Mouse (Mus musculus) CH12.LX (cell line): ENCODE measurements around the gene 9130409I23Rik.

ENCODE experiments used
- CHD2 ChIP-seq: IDR thresholded peaks from 2 replicates; pipeline ENCODE4 v1.6.1; 2011; ENCODE audit warnings: low read length, improper control_type of control experiment
- CTCF ChIP-seq, 2 experiments: IDR thresholded peaks in 1 of 2; conservative IDR thresholded peaks in 1 of 2; 2 replicates each; pipeline ENCODE4 v1.5.1; 2011 to 2012; ENCODE audit warnings: low read depth in 2 of 2, low read length in 2 of 2, improper control_type of control experiment in 1 of 2, inconsistent platforms in 1 of 2, mild to moderate bottlenecking in 1 of 2, moderate library complexity in 1 of 2
- GABPA ChIP-seq: IDR thresholded peaks from 2 replicates; pipeline ENCODE4 v1.6.1; 2012; ENCODE audit warnings: low read depth, low read length, improper control_type of control experiment, inconsistent platforms; ENCODE audit not compliant: insufficient replicate concordance
- MAFK ChIP-seq: IDR thresholded peaks from 2 replicates; pipeline ENCODE4 v1.6.1; 2011; ENCODE audit warnings: low read length, improper control_type of control experiment; ENCODE audit not compliant: insufficient replicate concordance
- MEF2A ChIP-seq: IDR thresholded peaks from 2 replicates; pipeline ENCODE4 v1.6.1; 2014; ENCODE audit warnings: low read depth, mild to moderate bottlenecking, inconsistent platforms, low read length, improper control_type of control experiment, borderline replicate concordance
- MXI1 ChIP-seq: IDR thresholded peaks from 2 replicates; pipeline ENCODE4 v1.6.1; 2011; ENCODE audit warnings: mild to moderate bottlenecking, low read depth, low read length, improper control_type of control experiment
- MYC ChIP-seq: IDR thresholded peaks from 2 replicates; pipeline ENCODE4 v1.6.1; 2011; ENCODE audit warnings: low read depth, mild to moderate bottlenecking, improper control_type of control experiment, low read length
- POLR2A ChIP-seq: IDR thresholded peaks from 2 replicates; pipeline ENCODE4 v1.6.1; 2011; ENCODE audit warnings: low read depth, mild to moderate bottlenecking, improper control_type of control experiment, low read length
- POLR2AphosphoS2 ChIP-seq: IDR thresholded peaks from 2 replicates; pipeline ENCODE4 v1.6.1; 2011; ENCODE audit warnings: low read depth, low read length, improper control_type of control experiment
- RAD21 ChIP-seq: IDR thresholded peaks from 2 replicates; pipeline ENCODE4 v1.6.1; 2011; ENCODE audit warnings: low read depth, mild to moderate bottlenecking, low read length, improper control_type of control experiment, moderate library complexity
- SIN3A ChIP-seq: IDR thresholded peaks from 2 replicates; pipeline ENCODE4 v1.6.1; 2012; ENCODE audit warnings: low read length, improper control_type of control experiment, inconsistent platforms
- TCF12 ChIP-seq: IDR thresholded peaks from 2 replicates; pipeline ENCODE4 v1.6.1; 2014; ENCODE audit warnings: low read depth, mild to moderate bottlenecking, inconsistent platforms, low read length, improper control_type of control experiment
- USF1 ChIP-seq: IDR thresholded peaks from 2 replicates; pipeline ENCODE4 v1.6.1; 2014; ENCODE audit warnings: low read depth, mild to moderate bottlenecking, inconsistent platforms, low read length, improper control_type of control experiment
- ZC3H11A ChIP-seq: IDR thresholded peaks from 2 replicates; pipeline ENCODE4 v1.6.1; 2012; ENCODE audit warnings: low read depth, mild to moderate bottlenecking, inconsistent platforms, low read length, improper control_type of control experiment

DNA sequence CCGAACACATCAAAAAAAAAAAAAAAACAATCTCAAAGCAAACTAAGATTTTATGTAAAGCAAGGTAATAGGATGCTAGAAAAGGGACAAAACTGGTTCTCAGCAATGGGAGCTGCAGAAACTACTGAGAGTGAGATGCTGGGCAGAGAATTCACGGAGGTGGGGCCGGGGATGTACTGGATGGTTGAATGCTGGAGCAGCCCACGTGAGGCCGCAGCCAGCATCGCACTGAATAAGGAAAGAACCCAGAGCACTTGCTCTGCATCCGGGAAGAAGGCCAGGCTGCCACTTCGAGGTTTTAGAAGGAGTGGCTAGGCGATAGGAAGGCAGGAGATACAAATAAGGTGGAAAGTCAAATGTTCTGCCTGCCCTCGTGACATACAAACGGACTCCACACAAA, 18.6 kb downstream of the 9130409I23Rik start:
- no peak for TF ChIP-seq CHD2
- TF ChIP-seq TCF12, result no peak
- TF ChIP-seq SIN3A, result no peak
- TF ChIP-seq POLR2A, result no peak
- TF ChIP-seq CTCF (conservative IDR thresholded peaks at IDR 0.05 in 1 of 2, IDR thresholded peaks at IDR 0.05 in 1 of 2; ENCODE audit: low read depth in 2 of 2, low read length in 2 of 2), result no peak
- no peak for TF ChIP-seq RAD21
- no peak for TF ChIP-seq USF1
- TF ChIP-seq POLR2AphosphoS2, result no peak
- no peak for TF ChIP-seq MYC
- TF ChIP-seq ZC3H11A, result no peak
- no peak for TF ChIP-seq MEF2A
- no peak for TF ChIP-seq GABPA
- no peak for TF ChIP-seq MXI1
- no peak for TF ChIP-seq MAFK
